Mouse (Mus musculus): ENCODE results near the gene Rad51d.
A peak's percentile ranks its signal among the peaks of the same experiment; 100 is the strongest.

The Rad51d gene

GRCm38 (mm10) chr11:82891936-82892335 lies 1.5 kb upstream of the Rad51d start, which contains the start of gene Fndc8:
Fndc8 (plus strand) TSS chr11:82892124.
- no peak for DNase-seq (ENCODE audit: low spot score in 2 of 2)

GRCm38 (mm10) chr11:82889524-82890341 lies 681 bp downstream of the Rad51d start:
- DNase-seq (ENCODE audit: low spot score in 2 of 2) = no peak

GRCm38 (mm10) chr11:82888491-82888946 lies 1.9 kb downstream of the Rad51d start:
- no peak for DNase-seq (ENCODE audit: low spot score in 2 of 2)

GRCm38 (mm10) chr11:82886559-82886958 lies 3.9 kb downstream of the Rad51d start:
- DNase-seq (ENCODE audit: low spot score in 2 of 2) = no peak

GRCm38 (mm10) chr11:82883180-82883579 lies 7.2 kb downstream of the Rad51d start:
- DNase-seq (ENCODE audit: low spot score in 2 of 2) = no peak

GRCm38 (mm10) chr11:82877726-82878344 lies 12.6 kb downstream of the Rad51d start:
- DNase-seq (ENCODE audit: low spot score in 2 of 2) = no peak

GRCm38 (mm10) chr11:82875631-82876030 lies 14.8 kb downstream of the Rad51d start:
- DNase-seq (ENCODE audit: low spot score in 2 of 2) = no peak

- DNase-seq (ENCODE audit: low spot score in 2 of 2) = no peak
Observed at GRCm38 (mm10) chr11:82874924-82875323, 15.5 kb downstream of the Rad51d start.

- peak; percentile 75 to 91 for DNase-seq (ENCODE audit: low spot score in 2 of 2)
Observed at GRCm38 (mm10) chr11:82871031-82871446, 19.4 kb downstream of the Rad51d start, which contains the start of gene Rffl. Rffl (minus strand) TSS chr11:82871210.

GRCm38 (mm10) chr11:82870173-82871030 lies 20.0 kb downstream of the Rad51d start:
- DNase-seq (ENCODE audit: low spot score in 2 of 2) = peak; percentile 47 to 55

- no peak for DNase-seq (ENCODE audit: low spot score in 2 of 2)
Observed at GRCm38 (mm10) chr11:82869506-82870172, 20.8 kb downstream of the Rad51d start.

GRCm38 (mm10) chr11:82867956-82868355 lies 22.5 kb downstream of the Rad51d start:
- DNase-seq (ENCODE audit: low spot score in 2 of 2) = no peak

GRCm38 (mm10) chr11:82866850-82867564 lies 23.4 kb downstream of the Rad51d start:
- no peak for DNase-seq (ENCODE audit: low spot score in 2 of 2)

- no peak for DNase-seq (ENCODE audit: low spot score in 2 of 2)
Observed at GRCm38 (mm10) chr11:82865957-82866356, 24.5 kb downstream of the Rad51d start.

- DNase-seq (ENCODE audit: low spot score in 2 of 2) = no peak
Observed at GRCm38 (mm10) chr11:82863488-82863931, 26.9 kb downstream of the Rad51d start.

- no peak for DNase-seq (ENCODE audit: low spot score in 2 of 2)
Observed at GRCm38 (mm10) chr11:82863059-82863458, 27.4 kb downstream of the Rad51d start.

GRCm38 (mm10) chr11:82862638-82863037 lies 27.8 kb downstream of the Rad51d start:
- DNase-seq (ENCODE audit: low spot score in 2 of 2) = no peak

GRCm38 (mm10) chr11:82861558-82861957 lies 28.9 kb downstream of the Rad51d start:
- DNase-seq (ENCODE audit: low spot score in 2 of 2) = no peak

GRCm38 (mm10) chr11:82860759-82861158 lies 29.7 kb downstream of the Rad51d start:
- no peak for DNase-seq (ENCODE audit: low spot score in 2 of 2)

- no peak for DNase-seq (ENCODE audit: low spot score in 2 of 2)
Observed at GRCm38 (mm10) chr11:82857307-82857848, 33.0 kb downstream of the Rad51d start.
